Mouse (Mus musculus) lung, adult 2 months (tissue): ENCODE data around the gene Lamtor3. TPM values are rescaled to one million over a fixed set of nuclear protein-coding genes. Genes with fewer than 3 reads are reported as not detected.
"Not testable (repeated sequence)": the region's sequence is repeated elsewhere in the genome, so short reads cannot be mapped to it uniquely, and the experiment has no call there.

Experiments used
- DNase-seq: peaks from one replicate; pipeline ENCODE4 v3.0.0; 2022
- H3K4me1 ChIP-seq: fragments of 200-500 bp; 2 replicates; pipeline ENCODE4 v1.6.1; 2011; ENCODE audit warnings: low read length; ENCODE audit not compliant: control insufficient read depth, insufficient read depth
- H3K4me3 ChIP-seq: fragments of 200-500 bp; replicated peaks from 2 replicates; pipeline ENCODE3; 2011; ENCODE audit warnings: low read depth, mild to moderate bottlenecking, control low read depth, low read length; ENCODE audit errors: extremely low read depth
- CTCF ChIP-seq: fragments of 200-500 bp; IDR thresholded peaks from 2 replicates; pipeline ENCODE4 v1.5.1; 2011; ENCODE audit warnings: mild to moderate bottlenecking, low read length, control low read depth; ENCODE audit not compliant: insufficient read depth
- POLR2A ChIP-seq: fragments of 200-500 bp; IDR thresholded peaks from 2 replicates; pipeline ENCODE4 v1.6.1; 2011; ENCODE audit warnings: low read depth, mild to moderate bottlenecking, control low read depth, low read length, borderline replicate concordance; ENCODE audit errors: extremely low read depth
- WGBS: fragments of 180-500 bp; shearing (Covaris S2); methylation state at CpG from one replicate; pipeline ENCODE4 v1.1.7; 2018; 5-methylcytosine and 5-hydroxymethylcytosine counted together
- polyA plus RNA-seq: library from polyadenylated mRNA; depleted of rRNA; stranded (reverse); fragments of >200 nt; gene quantifications from 2 replicates; pipeline ENCODE4 v1.2.3, GENCODE M21; 2012

Lamtor3 gene
- polyA plus RNA-seq, 1 experiment = 31.7 TPM

DNA sequence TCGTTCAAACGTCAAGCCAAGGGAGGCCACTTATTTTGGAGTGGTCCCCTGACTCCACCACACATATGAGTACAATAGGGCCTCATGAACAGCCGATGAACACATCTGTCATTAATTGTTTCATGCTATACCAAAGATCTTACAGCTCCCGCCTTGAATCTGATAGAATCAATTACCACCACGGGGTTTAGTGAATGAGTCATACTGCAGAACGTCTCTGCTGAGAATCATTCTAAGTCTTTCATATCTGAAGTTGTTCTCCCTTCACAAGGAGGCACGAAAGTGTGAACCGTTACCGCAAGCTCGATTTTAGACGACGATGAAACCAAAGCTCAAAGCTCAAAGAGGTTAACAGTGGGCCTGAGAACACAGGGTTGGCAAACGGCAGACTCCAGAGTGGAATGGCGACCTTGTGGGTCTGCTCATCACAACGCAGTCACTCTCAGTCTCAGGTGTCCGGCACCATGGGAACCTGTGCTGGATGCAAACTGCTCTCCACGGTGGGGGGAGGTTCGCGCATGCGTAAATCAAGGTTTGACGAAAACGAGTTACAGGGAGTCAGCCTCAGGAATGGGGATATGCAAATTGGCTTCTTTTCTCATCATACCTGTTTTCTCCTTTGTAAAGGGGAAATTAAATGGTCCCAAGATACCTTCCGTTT lies 36.1 kb downstream of the Lamtor3 start:
- H3K4me3 ChIP-seq = no peak overlapping the region
- H3K4me1 ChIP-seq = peaks cover 8% of the 10 kb centered on the region; the same call in 1 of the 2 replicates
- no peak for TF ChIP-seq CTCF
- TF ChIP-seq POLR2A = no peak
- no peak for DNase-seq
- WGBS = 75% methylated on average over 23 of the region's 23 CpGs

DNA sequence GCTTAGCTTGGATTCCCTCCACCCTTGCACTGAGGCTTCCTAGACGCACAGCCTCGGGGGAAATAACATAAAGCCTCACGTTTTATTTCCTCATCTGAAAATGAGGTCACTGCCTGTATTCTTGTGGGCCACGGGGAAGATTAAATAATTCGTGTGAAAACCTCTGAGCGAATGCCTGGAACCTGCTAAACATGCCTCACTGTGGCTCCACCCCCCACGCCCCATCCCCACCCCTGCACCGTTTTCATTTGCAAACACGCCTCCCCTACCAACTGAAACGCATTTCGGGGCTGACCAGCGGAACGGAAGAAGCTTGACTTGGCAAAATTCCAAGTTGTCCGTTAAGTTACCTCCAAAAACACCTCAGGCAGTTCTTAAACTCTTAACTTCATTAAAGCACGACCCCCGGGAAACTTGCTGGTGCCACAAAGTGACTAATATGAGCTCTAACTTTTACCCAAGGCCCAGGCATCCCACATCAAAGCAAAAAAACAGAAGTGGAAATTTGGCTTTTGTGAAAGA lies 37.3 kb downstream of the Lamtor3 start:
- Histone ChIP-seq H3K4me1 (peaks cover 8% of the 10 kb centered on the region; the same call in 1 of the 2 replicates), H3K4me3 (peak overlapping the region; percentile 13)
- DNase-seq = no peak
- TF ChIP-seq POLR2A = no peak
- no peak for TF ChIP-seq CTCF
- WGBS = 19% methylated on average over 16 of the region's 16 CpGs

DNA sequence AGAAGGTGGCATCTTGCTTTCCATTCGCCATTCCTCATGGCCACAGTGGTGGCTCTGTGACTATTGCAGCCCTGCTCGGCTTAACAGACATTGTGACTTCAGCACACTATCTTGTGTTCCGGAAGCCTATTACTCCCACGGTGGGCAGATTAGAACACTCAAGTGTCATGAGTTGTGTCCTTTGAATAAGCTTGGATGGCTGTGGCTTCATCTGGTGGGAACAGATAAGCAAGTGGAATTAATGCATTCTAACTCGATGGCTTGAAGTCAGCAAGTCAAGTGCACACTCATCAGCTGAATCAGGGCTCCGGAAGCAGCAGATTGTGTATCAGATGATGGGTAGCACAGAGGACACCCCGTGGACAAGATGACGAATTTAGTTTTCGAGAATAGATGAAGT lies 39.6 kb downstream of the Lamtor3 start:
- TF ChIP-seq CTCF (no peak), POLR2A (no peak)
- no peak overlapping the region for H3K4me3 ChIP-seq
- DNase-seq = no peak
- H3K4me1 ChIP-seq = peaks cover 8% of the 10 kb centered on the region; the same call in 1 of the 2 replicates
- WGBS = 81% methylated on average over 9 of the region's 9 CpGs

DNA sequence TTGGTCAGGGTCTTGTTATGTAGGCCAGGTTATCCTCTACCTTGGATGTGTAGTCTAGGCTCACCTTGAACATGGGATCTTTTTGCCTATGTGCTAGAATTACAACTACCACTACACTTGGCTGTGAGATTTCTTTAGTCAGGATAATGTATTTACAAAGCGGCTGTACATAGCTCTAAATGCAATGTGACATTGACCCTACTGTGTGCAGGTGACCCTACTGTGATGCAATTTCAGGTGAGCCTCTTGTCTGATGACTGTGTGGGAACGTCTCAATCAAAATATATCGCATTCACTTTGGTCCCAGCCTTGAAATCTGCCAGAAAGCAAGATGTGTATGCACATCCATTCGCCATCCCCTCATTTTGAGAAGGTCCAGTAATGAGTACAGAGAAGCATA lies 40.0 kb downstream of the Lamtor3 start:
- 95% methylated on average over 4 of the region's 4 CpGs for WGBS
- H3K4me1 ChIP-seq = peaks cover 6% of the 10 kb centered on the region; the same call in 1 of the 2 replicates
- H3K4me3 ChIP-seq = no peak overlapping the region
- DNase-seq = no peak
- no peak for TF ChIP-seq CTCF
- TF ChIP-seq POLR2A = no peak

DNA sequence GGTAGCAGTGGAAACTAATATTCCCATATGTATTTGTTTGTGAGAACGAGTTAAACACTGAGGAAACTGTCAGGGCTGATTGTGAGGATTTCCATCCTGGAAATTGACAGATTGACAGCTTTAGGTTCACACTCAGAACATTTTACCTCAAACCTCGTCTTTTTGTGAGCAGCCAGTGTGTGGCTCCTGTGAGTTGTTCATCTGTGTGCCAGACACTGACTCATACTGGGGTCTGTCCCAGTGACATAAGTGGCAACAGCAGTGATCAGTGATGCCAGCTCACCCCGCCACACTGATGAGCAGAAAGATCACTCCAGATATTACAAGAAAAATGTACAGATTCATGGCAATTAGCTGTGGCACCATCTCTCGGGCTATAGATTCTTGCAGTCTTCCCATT lies 41.1 kb downstream of the Lamtor3 start:
- no peak for DNase-seq
- Histone ChIP-seq H3K4me1 (peaks cover 4% of the 10 kb centered on the region; the same call in 1 of the 2 replicates), H3K4me3 (no peak overlapping the region)
- TF ChIP-seq CTCF = no peak
- no peak for TF ChIP-seq POLR2A
- WGBS = 82% methylated on average over 4 of the region's 4 CpGs

DNA sequence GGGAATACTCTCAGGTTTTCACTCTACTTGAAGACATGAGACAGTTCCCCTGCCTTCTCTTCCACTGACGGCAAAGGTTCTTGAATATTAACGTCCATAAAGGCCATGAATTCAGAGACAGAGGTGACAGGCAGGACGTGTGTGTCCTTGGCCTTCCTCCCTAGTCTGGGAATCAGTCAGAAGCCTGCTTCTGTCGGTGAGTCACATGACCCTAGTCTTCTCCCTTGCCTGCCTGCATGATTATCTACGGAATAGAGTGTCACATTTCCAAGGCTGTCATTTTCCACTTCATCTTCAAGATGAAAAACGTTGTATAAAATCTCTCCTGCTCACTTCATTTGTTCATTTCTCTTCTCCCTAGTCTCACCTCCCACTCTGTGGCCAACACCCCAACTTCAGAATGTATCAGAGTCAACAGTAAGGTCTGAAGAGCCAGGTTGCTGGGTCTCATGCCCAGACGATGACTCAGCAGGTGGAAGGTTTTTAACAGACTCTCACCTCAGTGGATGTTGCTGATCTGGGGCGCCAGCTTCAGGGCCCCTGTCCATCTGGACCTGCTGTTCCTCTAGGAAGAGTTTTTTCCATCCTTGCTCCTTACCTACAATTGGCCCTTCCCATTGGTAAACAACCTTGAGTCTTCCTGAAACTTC lies 43.6 kb downstream of the Lamtor3 start:
- WGBS = 43% methylated on average over 8 of the region's 8 CpGs
- Histone ChIP-seq H3K4me1 (no peaks in the 10 kb centered on the region), H3K4me3 (no peak overlapping the region)
- no peak for DNase-seq
- TF ChIP-seq CTCF = no peak
- no peak for TF ChIP-seq POLR2A

DNA sequence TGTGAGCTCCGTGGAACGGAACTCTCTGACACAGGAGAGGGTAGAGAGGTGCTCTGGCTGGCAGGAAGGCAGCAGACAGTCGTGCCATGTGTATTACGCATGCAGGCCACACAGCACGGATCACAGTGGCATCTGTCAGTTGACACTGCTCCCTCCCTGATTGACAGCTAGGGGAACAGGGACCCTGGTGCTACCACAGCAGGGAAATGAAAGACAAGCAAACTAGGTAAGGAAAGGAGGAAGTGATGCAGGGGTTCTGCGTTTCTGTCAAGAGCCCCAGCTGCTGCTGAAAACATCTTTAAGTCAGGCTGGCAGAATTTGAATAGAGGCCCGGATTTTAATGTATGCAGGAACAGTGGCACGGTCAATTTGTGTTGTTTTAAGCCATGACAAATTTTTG lies 45.2 kb downstream of the Lamtor3 start:
- H3K4me3 ChIP-seq = no peak overlapping the region
- no peak for DNase-seq
- peaks cover 2% of the 10 kb centered on the region; the same call in 1 of the 2 replicates for H3K4me1 ChIP-seq
- 73% methylated on average over 8 of the region's 8 CpGs for WGBS
- TF ChIP-seq POLR2A = no peak
- no peak for TF ChIP-seq CTCF

DNA sequence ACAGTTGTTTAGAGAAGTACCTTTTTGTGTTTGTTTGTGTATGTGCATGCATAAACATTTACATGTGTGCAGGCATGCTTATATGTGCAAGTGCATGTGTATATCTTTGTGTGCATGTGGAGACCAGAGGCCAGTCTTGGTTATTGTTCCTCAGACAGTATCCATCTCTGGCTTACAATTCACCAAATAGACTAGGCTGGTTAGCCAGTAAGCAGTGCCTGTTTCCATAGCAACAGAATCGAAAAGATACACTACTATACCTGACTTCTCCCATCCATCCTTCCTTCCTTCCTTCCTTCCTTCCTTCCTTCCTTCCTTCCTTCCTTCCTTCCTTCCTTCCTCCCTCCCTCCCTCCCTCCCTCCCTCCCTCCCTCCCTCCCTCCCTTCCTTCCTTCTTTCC lies 45.7 kb downstream of the Lamtor3 start:
- WGBS = 42% methylated on average over 1 of the region's 1 CpGs
- DNase-seq = not testable (repeated sequence)

DNA sequence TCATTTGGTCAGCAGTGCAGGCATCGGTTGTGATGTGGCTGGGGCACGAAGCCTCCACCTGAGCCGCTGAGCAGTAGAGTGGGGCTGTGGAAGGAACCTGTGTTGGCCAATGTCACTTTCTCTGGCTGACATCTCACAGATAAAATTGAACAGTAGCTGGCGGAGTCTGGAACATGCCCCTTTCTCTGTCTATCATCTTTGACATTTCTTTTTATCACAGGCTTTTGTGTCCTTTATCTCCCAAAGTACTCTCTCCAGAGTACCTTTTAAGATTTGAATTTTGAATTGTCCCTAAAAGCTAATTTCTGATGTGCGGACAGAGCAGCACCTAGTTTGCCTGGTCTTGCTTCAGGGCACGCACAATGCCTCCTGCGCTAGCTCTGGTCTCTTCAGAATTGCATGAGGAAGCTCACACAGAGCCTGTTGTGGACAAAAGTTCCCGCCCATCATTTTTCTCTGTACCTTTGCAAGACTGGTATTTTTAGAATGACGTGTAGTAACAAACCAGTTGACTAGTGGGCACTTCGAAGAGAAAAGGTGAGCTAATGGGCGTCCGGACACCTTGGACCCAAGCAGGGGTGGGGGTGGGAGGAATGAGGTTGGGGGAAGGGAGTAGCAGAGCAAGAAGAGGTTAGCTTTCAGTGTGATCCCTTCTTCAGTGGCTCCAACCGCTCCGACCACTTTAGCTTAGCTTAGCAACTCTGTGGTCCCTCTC lies 50.0 kb downstream of the Lamtor3 start:
- WGBS = 76% methylated on average over 14 of the region's 14 CpGs
- Histone ChIP-seq H3K4me3 (no peak overlapping the region), H3K4me1 (peaks cover 5% of the 10 kb centered on the region; the same call in 1 of the 2 replicates)
- no peak for DNase-seq
- TF ChIP-seq POLR2A (no peak), CTCF (no peak)

More for the DNA sequence above, 45.7 kb downstream of the Lamtor3 start:
- H3K4me3 ChIP-seq, H3K4me1 ChIP-seq: not testable (repeated sequence)
